Mouse (Mus musculus) kidney, embryonic 14.5 days (tissue): ENCODE results near the gene Rpl32. TPM values are rescaled to one million over a fixed set of nuclear protein-coding genes. Genes with fewer than 3 reads are reported as not detected.
A peak's percentile ranks its signal among the peaks of the same experiment; 100 is the strongest.

ENCODE experiments used
- ATAC-seq: fragments of 200-750 bp; cut with Nextera tagmentation; 2 replicates; pipeline ENCODE4 v1.8.0; 2017; ENCODE audit warnings: moderate number of reproducible peaks, mild to moderate bottlenecking, moderate TSS enrichment, moderate library complexity; ENCODE audit not compliant: low FRiP score, low TSS enrichment
- H3K27ac ChIP-seq: fragments of 300-500 bp; sonication (generic); 2 replicates; pipeline ENCODE4 v1.5.1; 2014; ENCODE audit warnings: low read depth, mild to moderate bottlenecking, low read length, moderate library complexity, mixed read lengths
- H3K27me3 ChIP-seq: fragments of 300-500 bp; sonication (generic); 2 replicates; pipeline ENCODE4 v1.6.1; 2014; ENCODE audit warnings: mild to moderate bottlenecking, low read length; ENCODE audit not compliant: control insufficient read depth, insufficient read depth
- H3K36me3 ChIP-seq: fragments of 300-500 bp; sonication (generic); 2 replicates; pipeline ENCODE4 v1.6.1; 2014; ENCODE audit warnings: low read length, mixed read lengths; ENCODE audit not compliant: control insufficient read depth, insufficient read depth
- H3K4me1 ChIP-seq: fragments of 300-500 bp; sonication (generic); 2 replicates; pipeline ENCODE4 v1.6.1; 2014; ENCODE audit warnings: low read length, mixed read lengths; ENCODE audit not compliant: control insufficient read depth, insufficient read depth
- H3K4me2 ChIP-seq: fragments of 300-500 bp; sonication (generic); replicated peaks from 2 replicates; pipeline ENCODE4 v1.6.1; 2014; ENCODE audit warnings: low read depth, mild to moderate bottlenecking, low read length
- H3K4me3 ChIP-seq: fragments of 300-500 bp; sonication (generic); 2 replicates; pipeline ENCODE4 v1.5.1; 2014; ENCODE audit warnings: mild to moderate bottlenecking, low read length
- H3K9ac ChIP-seq: fragments of 300-500 bp; sonication (generic); 2 replicates; pipeline ENCODE4 v1.6.1; 2014; ENCODE audit warnings: low read depth, mild to moderate bottlenecking, low read length, moderate library complexity
- H3K9me3 ChIP-seq: fragments of 300-500 bp; sonication (generic); 2 replicates; pipeline ENCODE4 v1.6.1; 2016; ENCODE audit warnings: low read length; ENCODE audit not compliant: control insufficient read depth
- WGBS: fragments of 180-500 bp; shearing (Covaris S2); extraction: QIAGEN DNeasy Blood & Tissue Kit; methylation state at CpG from one replicate; pipeline ENCODE4 v1.1.7; 2014; 5-methylcytosine and 5-hydroxymethylcytosine counted together
- polyA plus RNA-seq: library from polyadenylated mRNA; unstranded; fragments of >200 nt; fragmentation: Nextera tagmentation; extraction: Ambion mirVana; gene quantifications from 2 replicates; pipeline ENCODE4 v1.2.1, GENCODE M21; 2014

Rpl32 gene
- polyA plus RNA-seq, 1 experiment from 2014 or later: 2,535 TPM

DNA sequence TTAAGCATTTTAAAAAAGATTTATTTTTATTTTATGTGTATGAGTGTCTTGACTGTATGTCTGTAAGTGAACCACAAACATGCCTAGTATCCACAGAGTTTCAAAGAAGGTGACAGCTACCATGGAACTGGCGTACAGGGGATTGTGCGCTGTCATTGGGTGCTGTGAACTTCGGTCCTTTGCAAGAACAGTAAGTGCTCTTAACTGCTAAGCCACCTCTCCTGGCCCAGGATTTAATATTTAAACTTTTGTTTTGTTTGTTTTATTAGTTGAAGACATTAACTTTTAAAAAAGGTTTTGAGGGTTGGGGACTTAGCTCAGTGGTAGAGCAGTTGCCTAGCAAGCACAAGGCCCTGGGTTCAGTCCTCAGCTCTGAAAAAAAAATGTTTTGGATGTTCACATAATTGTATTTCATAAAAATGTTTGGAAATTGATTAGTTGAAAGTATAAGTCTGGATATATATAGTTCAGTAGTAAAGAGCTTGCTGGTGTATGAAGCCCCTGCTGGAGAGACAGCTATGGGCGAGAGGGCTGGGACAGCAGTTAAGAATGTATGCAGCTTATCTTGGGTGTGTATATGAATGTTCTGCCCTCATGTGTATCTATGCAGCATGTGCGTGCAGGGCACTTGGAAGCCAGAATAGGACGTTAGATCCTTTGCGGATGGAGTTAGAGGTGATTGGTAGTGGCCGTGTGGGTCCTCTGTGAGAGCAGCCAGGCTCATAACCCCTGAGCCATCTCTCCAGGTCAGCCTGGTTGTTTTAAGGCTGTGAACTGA lies 12.9 kb upstream of the Rpl32 start:
- no peaks in the 10 kb centered on the region for H3K9me3 ChIP-seq
- no peaks in the 10 kb centered on the region for H3K4me1 ChIP-seq
- H3K36me3 ChIP-seq: no peaks in the 10 kb centered on the region
- no peaks in the 10 kb centered on the region for H3K27me3 ChIP-seq
- H3K4me2 ChIP-seq: no peak overlapping the region
- H3K27ac ChIP-seq: no peak overlapping the region
- WGBS: 88% methylated on average over 8 of the region's 8 CpGs
- no peak overlapping the region for H3K9ac ChIP-seq
- H3K4me3 ChIP-seq: no peak overlapping the region
- no peak for ATAC-seq

DNA sequence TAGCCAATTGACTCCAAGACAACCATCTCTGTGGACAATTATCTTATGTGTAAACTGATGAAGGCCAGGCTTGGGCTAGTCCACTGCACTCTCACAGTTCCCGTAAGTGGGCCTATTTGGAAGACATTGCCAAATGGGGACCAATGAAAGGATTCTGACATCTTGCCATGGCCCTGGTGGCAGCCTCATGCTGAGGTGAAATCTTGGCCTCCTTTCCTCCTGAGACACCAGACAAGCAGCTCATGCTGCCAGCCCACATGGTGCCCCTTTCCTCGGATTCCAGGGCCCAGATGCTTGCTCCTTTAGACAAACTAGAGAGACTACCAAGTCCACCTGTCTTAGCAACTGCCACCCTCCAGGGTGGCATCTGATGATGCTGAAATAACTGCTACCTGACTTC lies 9.6 kb upstream of the Rpl32 start:
- no peak for ATAC-seq
- no peak overlapping the region for H3K4me3 ChIP-seq
- 72% methylated on average over 2 of the region's 2 CpGs for WGBS
- H3K4me1 ChIP-seq: no peaks in the 10 kb centered on the region
- no peaks in the 10 kb centered on the region for H3K9me3 ChIP-seq
- no peak overlapping the region for H3K9ac ChIP-seq
- H3K36me3 ChIP-seq: no peaks in the 10 kb centered on the region
- H3K27ac ChIP-seq: no peak overlapping the region
- H3K4me2 ChIP-seq: no peak overlapping the region
- no peaks in the 10 kb centered on the region for H3K27me3 ChIP-seq

DNA sequence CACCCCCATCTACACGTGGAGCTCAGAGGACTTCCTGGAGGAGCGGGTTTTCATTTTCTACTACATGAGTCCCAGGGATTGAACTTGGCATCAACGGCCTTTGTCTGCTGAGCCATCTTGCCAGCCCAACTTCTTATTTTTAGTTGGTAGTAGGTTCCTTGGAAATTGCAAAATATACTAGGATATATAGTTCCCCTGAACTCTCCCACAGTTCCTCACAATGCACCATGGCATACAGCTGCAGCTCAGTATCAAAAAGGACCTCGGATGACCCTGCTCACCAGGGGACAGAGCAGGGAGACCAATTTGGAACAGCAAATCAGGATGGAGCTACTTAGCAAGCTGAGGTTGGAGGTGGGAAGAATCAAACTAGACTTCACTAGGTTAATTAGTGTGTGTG lies 6.5 kb upstream of the Rpl32 start:
- Histone ChIP-seq H3K4me1 (no peaks in the 10 kb centered on the region), H3K27ac (no peak overlapping the region), H3K9me3 (no peaks in the 10 kb centered on the region), H3K36me3 (no peaks in the 10 kb centered on the region), H3K4me2 (no peak overlapping the region), H3K27me3 (no peaks in the 10 kb centered on the region), H3K9ac (no peak overlapping the region), H3K4me3 (no peak overlapping the region)
- WGBS: 77% methylated on average over 4 of the region's 4 CpGs
- no peak for ATAC-seq

DNA sequence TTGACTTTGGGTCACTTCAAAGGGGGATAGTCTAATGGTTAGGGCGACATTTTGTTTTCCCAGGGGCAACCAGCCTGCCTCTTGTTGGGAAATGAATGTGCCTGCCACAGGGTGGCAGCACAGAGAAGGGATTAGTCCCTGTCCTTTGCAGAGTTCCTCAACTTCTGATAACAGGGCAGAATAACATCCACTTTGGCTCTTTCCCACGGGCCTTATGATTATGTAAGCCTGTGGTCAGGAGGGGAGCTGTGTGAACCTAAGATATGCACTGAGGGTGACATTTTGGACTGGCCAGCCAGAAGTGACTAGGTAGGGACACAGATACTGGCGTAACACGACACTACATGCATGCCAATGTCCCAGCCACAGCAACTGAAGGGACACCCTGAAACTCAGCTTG lies 5.6 kb upstream of the Rpl32 start:
- H3K4me3 ChIP-seq: no peak overlapping the region
- H3K27ac ChIP-seq: no peak overlapping the region
- no peaks in the 10 kb centered on the region for H3K27me3 ChIP-seq
- H3K9me3 ChIP-seq: no peaks in the 10 kb centered on the region
- H3K4me1 ChIP-seq: no peaks in the 10 kb centered on the region
- no peak for ATAC-seq
- H3K36me3 ChIP-seq: no peaks in the 10 kb centered on the region
- no peak overlapping the region for H3K4me2 ChIP-seq
- WGBS: 37% methylated on average over 4 of the region's 4 CpGs
- 0 out of 2 replicates have a peak overlapping the region, but pooled peaks have one; percentile 18 for H3K9ac ChIP-seq

DNA sequence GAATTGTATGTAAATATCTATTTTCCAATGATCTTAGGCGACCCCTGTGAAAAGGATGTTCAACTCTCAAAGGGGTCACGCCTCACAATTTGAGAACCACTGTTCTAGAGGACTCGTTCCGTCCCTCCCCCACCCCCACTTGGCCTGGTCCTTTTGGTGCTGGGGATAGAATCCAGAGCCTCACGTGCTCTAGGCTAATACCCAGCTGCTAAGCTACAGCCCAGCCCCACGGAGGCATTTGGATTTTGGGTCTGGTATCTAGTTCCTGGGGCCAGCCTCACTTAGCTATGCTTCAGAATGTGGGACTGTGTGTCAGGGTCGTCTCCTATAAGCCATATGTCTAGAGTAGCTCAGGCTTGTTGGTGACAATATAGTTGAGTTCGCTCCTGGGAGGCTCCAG lies 3.1 kb upstream of the Rpl32 start:
- no peak overlapping the region for H3K9ac ChIP-seq
- H3K4me1 ChIP-seq: peaks cover 8% of the 10 kb centered on the region
- H3K27ac ChIP-seq: no peak overlapping the region
- H3K4me3 ChIP-seq: no peak overlapping the region
- WGBS: 75% methylated on average over 8 of the region's 8 CpGs
- H3K9me3 ChIP-seq: no peaks in the 10 kb centered on the region
- H3K27me3 ChIP-seq: no peaks in the 10 kb centered on the region
- H3K36me3 ChIP-seq: peaks cover 9% of the 10 kb centered on the region
- no peak for ATAC-seq
- H3K4me2 ChIP-seq: no peak overlapping the region

DNA sequence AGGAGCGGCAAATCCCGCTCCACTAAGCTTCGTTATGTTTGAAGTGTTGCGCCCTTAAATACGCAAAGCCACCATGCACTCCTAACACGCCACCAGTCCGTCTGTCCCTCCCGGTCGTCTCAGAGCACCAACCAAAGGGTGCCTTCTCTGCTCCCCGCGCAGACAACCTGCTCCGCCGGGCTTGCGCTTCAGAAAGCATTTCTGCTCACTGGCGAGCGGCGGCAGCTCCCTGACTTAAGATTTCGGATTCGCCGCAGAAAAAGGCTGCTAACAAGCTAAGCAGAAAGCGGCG lies 405 bp downstream of the Rpl32 start:
- Histone ChIP-seq H3K36me3 (peaks cover 40% of the 10 kb centered on the region), H3K4me2 (peak overlapping the region; percentile 90), H3K9me3 (no peaks in the 10 kb centered on the region), H3K4me3 (peak overlapping the region; percentile 100), H3K4me1 (peaks cover 15% of the 10 kb centered on the region), H3K27ac (peak overlapping the region; percentile 97), H3K9ac (peak overlapping the region; percentile 100), H3K27me3 (no peaks in the 10 kb centered on the region)
- WGBS: under 1% methylated on average over 22 of the region's 22 CpGs
- no peak for ATAC-seq

DNA sequence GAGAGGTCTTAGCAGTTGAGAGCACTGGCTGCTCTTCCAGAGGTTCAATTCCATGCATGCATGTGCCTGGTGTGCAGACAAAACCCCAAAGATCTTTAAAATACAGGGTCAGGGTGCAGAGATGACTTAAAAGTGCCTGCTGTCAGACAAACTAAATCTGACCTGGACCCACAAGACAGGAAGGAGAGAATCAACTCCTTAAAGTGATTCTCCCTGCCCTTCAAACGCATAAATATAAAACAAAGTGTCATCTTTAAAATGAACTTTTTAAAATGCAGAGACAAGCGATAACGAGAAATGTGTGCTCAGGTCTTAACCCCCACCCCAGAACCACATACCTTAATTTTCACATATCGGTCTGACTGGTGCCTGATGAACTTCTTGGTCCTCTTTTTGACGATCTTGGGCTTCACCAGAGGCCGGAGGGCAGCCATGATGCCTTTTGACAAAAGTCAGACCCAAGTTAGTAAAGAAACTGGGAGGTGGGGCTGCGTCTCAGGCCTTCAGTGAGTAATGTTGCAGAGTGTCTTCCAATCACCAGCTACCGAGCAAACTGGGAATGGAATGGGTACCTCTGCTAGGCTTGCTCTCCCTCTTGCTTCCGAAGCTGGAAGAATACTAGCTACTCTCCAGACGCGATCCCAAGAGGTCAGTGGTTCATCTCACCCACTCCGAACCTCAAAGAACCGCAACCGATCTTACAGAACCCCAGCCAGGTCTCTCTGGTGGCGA lies 917 bp downstream of the Rpl32 start:
- peaks cover 45% of the 10 kb centered on the region for H3K36me3 ChIP-seq

DNA sequence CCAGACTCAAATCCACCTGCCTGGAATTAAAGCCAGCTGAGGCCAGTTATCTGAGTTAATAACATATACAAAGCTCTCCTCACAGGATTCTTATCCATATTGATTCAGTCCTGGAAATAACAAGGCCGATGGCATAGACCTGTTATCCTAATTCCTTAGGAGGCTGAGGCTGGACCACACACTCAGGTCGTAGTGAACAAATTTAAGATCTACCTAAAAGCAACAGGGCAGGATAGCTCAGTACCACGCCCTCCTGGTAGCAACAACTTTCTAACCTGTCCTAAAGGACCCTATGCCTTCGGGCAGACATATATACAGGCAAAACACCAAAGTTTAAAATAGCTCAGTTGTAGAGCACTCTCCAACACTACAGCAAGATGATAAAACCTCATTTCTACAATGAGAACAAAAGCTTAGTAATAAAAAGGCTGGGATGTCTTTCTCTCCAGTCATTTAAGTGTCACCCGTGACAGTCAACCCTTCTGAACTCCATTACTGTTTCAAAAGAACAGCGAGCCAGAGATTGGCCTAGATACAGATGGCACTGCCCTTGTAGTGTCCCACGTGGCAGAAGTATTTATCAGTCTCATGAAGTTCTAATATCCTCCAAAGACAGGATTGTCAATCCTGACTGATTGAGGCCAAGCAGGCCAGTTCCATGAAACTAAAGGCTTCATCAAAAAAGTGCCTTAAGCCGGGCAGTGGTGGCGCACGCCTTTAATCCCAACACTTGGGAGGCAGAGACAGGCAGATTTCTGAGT lies 3.9 kb downstream of the Rpl32 start:
- Histone ChIP-seq H3K9ac (no peak overlapping the region), H3K27ac (no peak overlapping the region), H3K27me3 (no peaks in the 10 kb centered on the region), H3K4me3 (no peak overlapping the region), H3K4me1 (peaks cover 15% of the 10 kb centered on the region), H3K36me3 (peaks cover 72% of the 10 kb centered on the region), H3K9me3 (no peaks in the 10 kb centered on the region), H3K4me2 (no peak overlapping the region)
- no peak for ATAC-seq
- 68% methylated on average over 10 of the region's 10 CpGs for WGBS

More for the DNA sequence above, 917 bp downstream of the Rpl32 start:
- H3K9ac ChIP-seq: peak overlapping the region; percentile 100
- H3K27ac ChIP-seq: peak overlapping the region; percentile 97
- H3K4me1 ChIP-seq: peaks cover 15% of the 10 kb centered on the region
- 1% methylated on average over 15 of the region's 15 CpGs for WGBS
- H3K4me2 ChIP-seq: peak overlapping the region; percentile 90
- peak overlapping the region; percentile 100 for H3K4me3 ChIP-seq
- no peaks in the 10 kb centered on the region for H3K9me3 ChIP-seq
- no peak for ATAC-seq
- no peaks in the 10 kb centered on the region for H3K27me3 ChIP-seq
